Mouse (Mus musculus): ENCODE results near the gene Ddx19a.
"Not testable (repeated sequence)": the region's sequence is repeated elsewhere in the genome, so short reads cannot be mapped to it uniquely, and the experiment has no call there.

Gene Ddx19a

DNA sequence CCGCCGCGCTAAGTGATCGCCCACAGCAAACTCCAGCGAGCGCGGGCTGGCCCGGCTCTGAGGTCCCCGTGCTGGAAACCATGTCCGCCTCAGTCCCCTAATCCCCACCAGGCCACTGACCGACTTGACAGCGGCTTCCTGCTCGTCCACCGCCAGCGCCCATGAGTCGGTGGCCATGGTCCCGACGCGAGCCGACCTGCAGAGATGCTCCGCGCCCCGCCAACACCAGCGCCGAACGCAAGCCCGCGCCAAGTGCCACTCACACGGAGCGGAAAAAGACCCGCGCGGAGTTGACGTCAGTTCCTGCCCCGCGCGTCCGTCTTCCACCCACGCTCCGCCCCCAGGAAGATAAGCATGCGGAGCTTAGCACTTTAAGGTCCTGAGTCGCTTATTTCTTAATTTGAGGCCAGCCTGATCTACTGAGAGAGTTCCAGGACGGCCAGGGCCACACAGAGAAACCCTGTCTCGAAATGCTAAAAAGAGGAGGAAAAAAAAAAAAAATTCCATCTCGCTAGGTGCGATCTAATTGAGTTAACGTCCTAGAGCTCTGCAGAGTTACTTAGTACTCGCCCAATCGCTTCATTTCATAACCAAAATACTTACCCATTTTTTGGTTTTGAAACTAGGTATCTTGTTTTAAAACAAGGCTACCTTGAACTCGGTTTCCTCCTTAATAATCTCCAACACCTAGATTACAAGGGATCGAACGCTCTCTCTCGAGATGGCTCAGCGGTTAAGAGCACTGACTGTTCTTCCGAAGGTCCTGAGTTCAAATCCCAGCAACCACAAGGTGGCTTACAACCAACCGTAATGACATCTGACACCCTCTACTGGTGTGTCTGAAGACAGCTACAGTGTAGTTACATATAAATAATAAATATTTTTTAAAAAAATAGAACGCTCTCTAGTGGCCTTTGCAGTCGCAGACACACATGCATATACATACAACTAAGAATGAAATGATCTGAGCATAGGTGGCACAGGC is at the start of gene Ddx19a:
Ddx19a (minus strand) TSS at position 254 of the 985 bp plus-strand sequence.
- DNase-seq, result peak; percentile 91

DNA sequence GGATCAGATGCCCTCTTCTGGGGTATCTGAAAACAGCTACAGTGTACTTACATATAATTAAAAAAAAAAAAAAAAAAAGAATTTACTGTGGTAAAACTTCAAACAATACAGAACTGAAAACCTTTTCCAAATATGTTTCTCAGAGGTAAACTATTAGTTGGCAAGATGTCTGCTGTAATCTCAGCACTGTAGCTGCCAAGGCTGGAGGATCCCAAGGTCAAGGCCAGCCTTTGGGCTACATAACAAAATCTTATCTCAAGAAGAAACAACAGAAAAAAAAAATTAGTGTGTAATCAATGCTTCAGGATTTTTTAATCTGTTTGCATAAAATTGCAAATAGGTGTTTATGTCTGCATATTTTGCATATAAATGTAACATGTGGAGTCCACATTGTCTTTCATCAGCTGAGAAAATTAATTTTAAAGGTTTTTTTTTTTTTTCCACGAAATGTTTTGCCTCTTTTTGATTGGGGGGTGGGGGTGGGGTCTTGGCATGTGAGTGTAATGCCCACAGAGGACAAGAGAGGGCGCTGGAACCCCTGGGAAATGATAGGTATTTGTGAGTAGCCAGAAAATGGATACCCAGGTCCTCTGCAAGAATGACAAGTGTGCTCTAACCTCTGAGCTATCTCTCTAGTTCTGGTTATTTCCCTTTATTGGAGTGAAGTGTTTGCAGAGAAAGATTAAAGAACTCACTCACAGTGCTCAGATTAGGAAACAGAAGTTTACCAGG is 46.6 kb upstream of the Ddx19a start:
- no peak for DNase-seq

GRCm38 (mm10) chr8:111042546-111042945 is 44.9 kb upstream of the Ddx19a start:
- no peak for DNase-seq

GRCm38 (mm10) chr8:111036591-111036990 is 39.0 kb upstream of the Ddx19a start:
- DNase-seq, result no peak

DNA sequence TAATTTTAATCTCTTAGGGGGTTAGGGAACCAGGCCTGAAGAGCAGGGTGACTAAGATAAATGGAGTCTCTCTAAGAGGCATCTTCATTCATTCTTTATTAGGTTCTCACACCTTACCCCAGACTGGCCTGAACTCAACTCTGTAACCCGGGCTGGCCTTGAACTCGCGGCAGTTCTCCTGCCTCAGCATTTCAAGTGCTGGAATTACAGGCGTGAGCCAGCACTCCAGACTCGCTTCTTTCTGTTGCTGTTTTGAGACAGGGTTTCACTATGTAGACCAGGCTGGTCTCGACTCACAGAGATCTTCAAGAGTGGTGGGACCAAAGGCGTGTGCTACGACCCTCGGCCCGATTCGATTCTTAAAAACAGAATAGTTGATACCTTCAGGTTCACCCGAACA is 36.7 kb upstream of the Ddx19a start:
- peak; percentile 59 for DNase-seq

- DNase-seq, result peak; percentile 98
Measured at GRCm38 (mm10) chr8:111033482-111034215, 36.0 kb upstream of the Ddx19a start.

DNA sequence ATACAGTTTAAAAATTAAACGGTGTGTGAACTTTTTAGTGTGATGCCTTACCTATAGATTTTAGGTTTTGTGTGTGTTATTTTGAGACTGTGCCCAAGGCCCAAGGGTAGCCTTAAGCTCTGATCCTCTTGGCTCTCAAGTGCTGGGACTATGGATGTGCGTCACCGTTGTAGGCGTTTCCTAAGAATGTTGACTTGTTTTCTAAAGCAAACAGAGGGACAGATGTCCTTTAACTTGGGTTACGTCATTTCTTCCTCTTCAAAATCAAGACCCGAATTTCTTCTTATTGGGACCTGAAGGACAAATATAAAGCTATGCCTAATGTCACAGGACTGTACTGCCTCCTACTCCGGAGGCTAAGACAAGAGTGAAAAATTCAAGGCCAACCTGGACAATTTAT is 35.3 kb upstream of the Ddx19a start, which contains the start of gene Aars:
Aars (plus strand) TSS at position 229 of the 400 bp plus-strand sequence.
- DNase-seq, result no peak

DNA sequence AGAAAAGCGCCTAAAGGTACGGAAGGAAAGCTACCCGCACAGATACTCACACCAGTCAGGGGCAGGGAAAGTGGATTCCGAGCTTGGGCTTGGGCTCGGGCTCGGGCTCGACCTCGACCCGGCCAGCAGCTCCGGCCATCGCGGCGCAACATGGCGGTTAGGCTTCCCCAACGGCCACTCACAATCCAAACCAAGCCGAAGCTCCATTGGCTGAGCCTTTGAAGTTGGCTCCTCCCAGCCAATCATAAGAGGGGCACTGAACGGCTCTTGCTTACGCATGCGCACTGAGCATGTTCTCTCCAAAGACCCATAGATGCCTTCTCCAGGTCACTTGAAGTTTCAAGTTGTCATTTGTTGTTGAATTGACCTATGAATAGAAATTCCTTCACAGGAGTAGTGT is 34.0 kb upstream of the Ddx19a start, which contains the start of gene Ddx19b:
Ddx19b (minus strand) TSS at position 180 of the 400 bp plus-strand sequence.
- no peak for DNase-seq

GRCm38 (mm10) chr8:111030045-111030444 is 32.4 kb upstream of the Ddx19a start:
- DNase-seq, result no peak

GRCm38 (mm10) chr8:111029589-111029988 is 32.0 kb upstream of the Ddx19a start:
- peak; percentile 41 for DNase-seq

DNA sequence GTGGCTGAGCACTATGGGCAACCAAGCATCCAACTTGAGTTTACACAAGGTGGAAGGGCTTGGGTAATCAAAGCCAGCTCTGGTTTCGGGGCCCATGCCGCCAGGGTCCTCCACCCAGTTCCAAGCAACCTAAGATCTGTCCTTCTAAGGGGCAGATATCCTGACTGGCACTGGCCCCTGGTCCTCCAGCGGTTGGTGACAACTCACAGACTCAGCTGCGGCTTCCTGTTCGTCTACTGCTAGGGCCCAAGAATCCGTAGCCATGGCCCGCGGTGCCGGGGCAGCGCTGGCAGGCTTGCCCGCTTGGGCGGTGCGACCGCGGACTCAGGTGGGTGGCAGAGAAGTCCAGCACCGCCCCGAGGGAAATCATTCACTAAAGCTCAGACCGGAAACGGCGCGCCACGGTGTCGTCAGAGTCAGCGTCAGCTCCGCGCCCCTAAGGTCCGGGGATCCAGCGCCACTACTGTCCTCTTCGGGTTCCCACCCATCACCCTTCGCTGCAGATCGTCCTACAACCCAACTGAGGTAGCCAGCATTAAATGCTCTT is 29.9 kb upstream of the Ddx19a start:
- peak; percentile 89 for DNase-seq

GRCm38 (mm10) chr8:111026609-111027008 is 29.0 kb upstream of the Ddx19a start:
- not testable (repeated sequence) for DNase-seq

GRCm38 (mm10) chr8:111010230-111010991 is 12.8 kb upstream of the Ddx19a start:
- not testable (repeated sequence) for DNase-seq

GRCm38 (mm10) chr8:110996641-110997430 is 764 bp downstream of the Ddx19a start:
- no peak for DNase-seq

- no peak for DNase-seq
Measured at GRCm38 (mm10) chr8:110990017-110990416, 7.6 kb downstream of the Ddx19a start.

DNA sequence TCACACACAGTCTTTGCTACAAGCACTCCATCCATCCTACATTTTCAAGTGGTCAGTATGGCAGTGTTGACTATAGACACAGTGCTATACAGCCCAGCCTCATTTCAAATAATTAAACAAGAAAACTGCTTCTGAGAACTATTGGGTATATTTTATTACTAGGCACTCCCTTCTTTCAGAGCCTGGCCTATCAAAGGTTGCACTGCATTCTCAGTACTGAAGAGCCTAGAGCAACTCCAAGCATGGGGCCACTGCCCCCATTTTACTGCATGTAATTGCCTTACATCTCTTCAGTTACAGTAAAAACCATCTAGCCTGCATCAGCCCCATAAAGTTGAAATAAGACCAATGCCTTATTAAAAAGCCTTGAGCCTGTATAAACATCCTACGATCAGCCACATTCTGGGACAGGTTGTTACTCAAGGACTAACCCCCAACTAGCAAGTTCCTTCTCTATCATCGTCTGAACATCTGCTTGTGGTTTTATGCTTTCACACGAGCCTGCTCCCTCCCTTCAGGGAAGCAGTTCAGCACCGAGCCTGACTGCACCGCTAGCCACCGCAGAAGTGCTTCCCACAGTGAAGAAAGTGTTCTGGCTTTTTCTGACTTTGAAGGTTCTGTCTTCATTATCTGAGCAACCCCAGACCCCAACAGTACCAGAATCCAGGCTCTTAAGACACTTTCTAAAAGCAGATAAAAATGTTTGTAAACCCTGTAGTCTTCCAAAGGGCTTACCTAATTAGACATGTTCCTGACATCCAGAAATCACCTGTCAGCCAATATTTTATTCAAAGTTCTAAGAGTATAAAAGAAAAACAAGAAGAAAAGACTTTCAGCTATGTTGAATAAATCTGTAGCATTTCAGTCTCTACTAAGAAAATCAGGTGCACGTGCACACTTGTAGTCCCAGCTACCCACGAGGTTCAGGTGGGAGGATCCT is 9.5 kb downstream of the Ddx19a start:
- DNase-seq, result peak; percentile 63

- DNase-seq, result no peak
Measured at GRCm38 (mm10) chr8:110981304-110981703, 16.3 kb downstream of the Ddx19a start.

- not testable (repeated sequence) for DNase-seq
Measured at GRCm38 (mm10) chr8:110977987-110978386, 19.6 kb downstream of the Ddx19a start.

DNA sequence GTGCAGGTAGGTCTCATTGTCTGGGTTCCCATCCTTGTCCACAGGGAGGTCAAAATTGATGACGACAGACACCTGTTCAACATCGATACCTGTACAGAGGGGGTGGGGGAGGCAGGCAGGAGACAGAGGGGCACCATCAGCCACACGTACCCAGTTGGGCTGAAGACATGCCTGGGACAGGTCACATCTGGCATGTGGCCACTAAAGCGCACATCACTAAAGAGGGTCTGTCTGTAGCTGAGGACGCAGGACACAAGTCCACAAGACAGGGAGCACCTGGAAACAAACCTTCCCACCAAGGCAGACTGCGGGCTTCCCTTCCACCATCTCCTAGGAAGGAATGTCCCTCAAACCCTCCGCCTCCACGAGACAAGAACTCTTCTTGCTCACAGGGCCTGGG is 21.1 kb downstream of the Ddx19a start:
- not testable (repeated sequence) for DNase-seq
